In the genomic region with DNA sequence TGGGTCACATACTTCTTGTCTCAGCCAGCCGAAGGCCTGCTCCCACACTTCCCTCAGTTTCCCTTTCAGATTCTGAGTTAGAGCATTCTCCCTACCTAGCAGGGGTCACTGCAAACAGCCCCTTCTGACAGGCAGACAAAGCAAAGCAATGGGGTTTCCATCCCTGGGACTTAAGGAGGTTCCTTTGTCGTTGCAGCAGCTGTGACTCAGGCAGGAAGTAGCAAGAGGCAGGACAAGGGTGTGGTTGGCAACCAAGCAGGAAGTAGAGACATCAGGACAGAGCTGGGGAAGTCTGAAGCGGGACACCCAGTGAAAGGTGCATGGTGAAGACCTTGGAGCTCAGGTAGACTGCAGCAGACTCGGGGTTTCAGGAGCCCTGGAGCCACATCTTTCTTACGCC, we compare ENCODE assay signal across 8 mouse cellular contexts. TPM values are rescaled to one million over a fixed set of nuclear protein-coding genes. Genes with fewer than 3 reads are reported as not detected.
DNase-seq lines count a peak whose midpoint lies in the region; ATAC-seq and TF ChIP-seq lines count a peak whose summit lies in the region.

No protein-coding gene starts in this region.

- ATAC-seq in heart, embryonic 15.5 days (replicated peaks; ENCODE audit: insufficient number of reproducible peaks, insufficient read depth, low FRiP score, low read depth), result no peak
- ATAC-seq in limb, embryonic 12.5 days (ENCODE audit: insufficient number of reproducible peaks, insufficient read depth, low FRiP score, low TSS enrichment, low read depth), result no peak
- ATAC-seq in neural tube, embryonic 14.5 days (ENCODE audit: low read depth), result no peak
- no peak for ATAC-seq in erythroid progenitor cell, adult 5-6 weeks (replicated peaks; ENCODE audit: low FRiP score, poor library complexity, severe bottlenecking)

- no peaks in the 10 kb centered on the region for H3K27me3 ChIP-seq in E14TG2a.4 (ENCODE audit: insufficient read depth, low read length)
- H3K27me3 ChIP-seq in heart, embryonic 15.5 days, result no peaks in the 10 kb centered on the region
- H3K27me3 ChIP-seq in limb, embryonic 12.5 days, result no peaks in the 10 kb centered on the region
- H3K27me3 ChIP-seq in neural tube, embryonic 14.5 days (ENCODE audit: control insufficient read depth, insufficient read depth, low read length), result no peaks in the 10 kb centered on the region

- peak overlapping the region; percentile 89 for H3K27ac ChIP-seq in heart, embryonic 15.5 days
- peak overlapping the region; percentile 53; the same call in 1 of the 2 replicates for H3K27ac ChIP-seq in limb, embryonic 12.5 days
- H3K27ac ChIP-seq in neural tube, embryonic 14.5 days (ENCODE audit: low read depth, low read length), result peak overlapping the region; percentile 39

- H3K9me3 ChIP-seq in E14TG2a.4 (ENCODE audit: low read length), result no peaks in the 10 kb centered on the region
- no peaks in the 10 kb centered on the region for H3K9me3 ChIP-seq in heart, embryonic 15.5 days (replicated peaks)
- no peaks in the 10 kb centered on the region for H3K9me3 ChIP-seq in limb, embryonic 12.5 days
- H3K9me3 ChIP-seq in neural tube, embryonic 14.5 days (ENCODE audit: control insufficient read depth, low read length), result no peaks in the 10 kb centered on the region

- peaks cover 77% of the 10 kb centered on the region for H3K4me1 ChIP-seq in E14TG2a.4 (replicated peaks; ENCODE audit: low read depth, low read length)
- H3K4me1 ChIP-seq in heart, embryonic 15.5 days (replicated peaks), result peaks cover 89% of the 10 kb centered on the region
- peaks cover 39% of the 10 kb centered on the region for H3K4me1 ChIP-seq in limb, embryonic 12.5 days (replicated peaks)
- H3K4me1 ChIP-seq in neural tube, embryonic 14.5 days (ENCODE audit: control insufficient read depth, insufficient read depth, low read length), result peaks cover 40% of the 10 kb centered on the region

- H3K36me3 ChIP-seq in E14TG2a.4 (ENCODE audit: insufficient read depth, low read length), result peaks cover 30% of the 10 kb centered on the region
- peaks cover 28% of the 10 kb centered on the region for H3K36me3 ChIP-seq in heart, embryonic 15.5 days
- H3K36me3 ChIP-seq in limb, embryonic 12.5 days, result peaks cover 77% of the 10 kb centered on the region
- peaks cover 5% of the 10 kb centered on the region; the same call in 1 of the 2 replicates for H3K36me3 ChIP-seq in neural tube, embryonic 14.5 days (ENCODE audit: control insufficient read depth, insufficient read depth, low read length)

- 0 out of 2 replicates have a peak overlapping the region, but pooled peaks have one; percentile 27 for H3K9ac ChIP-seq in heart, embryonic 15.5 days
- no peak overlapping the region for H3K9ac ChIP-seq in limb, embryonic 12.5 days (replicated peaks)
- H3K9ac ChIP-seq in neural tube, embryonic 14.5 days (replicated peaks; ENCODE audit: low read depth, low read length), result no peak overlapping the region

- no peak for TF ChIP-seq CTCF in E14TG2a.4 (conservative IDR thresholded peaks at IDR 0.05; ENCODE audit: low read length)

- H3K4me2 ChIP-seq in heart, embryonic 15.5 days, result peak overlapping the region; percentile 12; the same call in 1 of the 2 replicates
- no peak overlapping the region for H3K4me2 ChIP-seq in limb, embryonic 12.5 days
- no peak overlapping the region for H3K4me2 ChIP-seq in neural tube, embryonic 14.5 days (ENCODE audit: low read depth, low read length)

- peak overlapping the region; percentile 62 for H3K4me3 ChIP-seq in E14TG2a.4 (replicated peaks; ENCODE audit: low read length)
- no peak overlapping the region for H3K4me3 ChIP-seq in heart, embryonic 15.5 days
- no peak overlapping the region for H3K4me3 ChIP-seq in limb, embryonic 12.5 days (replicated peaks)
- H3K4me3 ChIP-seq in neural tube, embryonic 14.5 days (ENCODE audit: low read depth, low read length), result no peak overlapping the region

- WGBS in heart, embryonic 15.5 days, result 63% methylated on average over 5 of the region's 5 CpGs
- WGBS in limb, embryonic 12.5 days, result 81% methylated on average over 5 of the region's 5 CpGs
- WGBS in neural tube, embryonic 14.5 days, result 73% methylated on average over 5 of the region's 5 CpGs

- DNase-seq in 416B (ENCODE audit: low read depth), result peak; percentile 90
- DNase-seq in adrenal gland, postnatal 14 days, result no peak
- no peak for DNase-seq in right cerebral cortex, postnatal 36 days (ENCODE audit: low spot score in 2 of 2)

RNA-seq across cellular contexts. Expression of a gene that starts 10.6 kb away (rescaled TPM):
- 367 and 431 TPM in 2 replicates for polyA plus RNA-seq in heart, embryonic 15.5 days (2015; fragmentation: Nextera tagmentation; extraction: Ambion mirVana)
- polyA plus RNA-seq in limb, embryonic 12.5 days (2016; fragmentation: Nextera tagmentation; extraction: Ambion mirVana), result 400 and 416 TPM in 2 replicates
- 234 and 258 TPM in 2 replicates for polyA plus RNA-seq in neural tube, embryonic 14.5 days (2014; fragmentation: Nextera tagmentation; extraction: Ambion mirVana)
- 249 and 284 TPM in 2 replicates for total RNA-seq in adrenal gland, postnatal 14 days (2021)
- 382 and 420 TPM in 2 replicates for total RNA-seq in erythroid progenitor cell, adult 5-6 weeks (2015; ENCODE audit: low replicate concordance)
- total RNA-seq in erythroid progenitor cell, adult 5-6 weeks (2017; ENCODE audit: low replicate concordance), result 334 and 357 TPM in 2 replicates

RNA-seq across cellular contexts. Expression of a gene that starts 15.5 kb away (rescaled TPM):
- polyA plus RNA-seq in heart, embryonic 15.5 days (2015; fragmentation: Nextera tagmentation; extraction: Ambion mirVana), result 9.7 and 10.7 TPM in 2 replicates
- 8.1 and 9.1 TPM in 2 replicates for polyA plus RNA-seq in limb, embryonic 12.5 days (2016; fragmentation: Nextera tagmentation; extraction: Ambion mirVana)
- 2.8 and 5.3 TPM in 2 replicates for polyA plus RNA-seq in neural tube, embryonic 14.5 days (2014; fragmentation: Nextera tagmentation; extraction: Ambion mirVana)
- total RNA-seq in adrenal gland, postnatal 14 days (2021), result 8.3 and 8.7 TPM in 2 replicates
- total RNA-seq in erythroid progenitor cell, adult 5-6 weeks (2015; ENCODE audit: low replicate concordance), result not detected in 2 replicates
- total RNA-seq in erythroid progenitor cell, adult 5-6 weeks (2017; ENCODE audit: low replicate concordance), result not detected in 2 replicates

RNA-seq across cellular contexts. Expression of a gene that starts 37.1 kb away (rescaled TPM):
- polyA plus RNA-seq in heart, embryonic 15.5 days (2015; fragmentation: Nextera tagmentation; extraction: Ambion mirVana), result 31.7 and 45.7 TPM in 2 replicates
- 38.5 and 40.2 TPM in 2 replicates for polyA plus RNA-seq in limb, embryonic 12.5 days (2016; fragmentation: Nextera tagmentation; extraction: Ambion mirVana)
- polyA plus RNA-seq in neural tube, embryonic 14.5 days (2014; fragmentation: Nextera tagmentation; extraction: Ambion mirVana), result 15.0 and 17.8 TPM in 2 replicates
- total RNA-seq in adrenal gland, postnatal 14 days (2021), result 42.1 and 43.1 TPM in 2 replicates
- 206 and 249 TPM in 2 replicates for total RNA-seq in erythroid progenitor cell, adult 5-6 weeks (2015; ENCODE audit: low replicate concordance)
- total RNA-seq in erythroid progenitor cell, adult 5-6 weeks (2017; ENCODE audit: low replicate concordance), result 122 and 166 TPM in 2 replicates

RNA-seq across cellular contexts. Expression of a gene that starts 43.9 kb away (rescaled TPM):
- polyA plus RNA-seq in heart, embryonic 15.5 days (2015; fragmentation: Nextera tagmentation; extraction: Ambion mirVana), result 0.68 and 0.82 TPM in 2 replicates
- polyA plus RNA-seq in limb, embryonic 12.5 days (2016; fragmentation: Nextera tagmentation; extraction: Ambion mirVana), result 1.3 and 1.4 TPM in 2 replicates
- 1.5 and 2.1 TPM in 2 replicates for polyA plus RNA-seq in neural tube, embryonic 14.5 days (2014; fragmentation: Nextera tagmentation; extraction: Ambion mirVana)
- 1.4 and 1.6 TPM in 2 replicates for total RNA-seq in adrenal gland, postnatal 14 days (2021)
- total RNA-seq in erythroid progenitor cell, adult 5-6 weeks (2015; ENCODE audit: low replicate concordance), result 4.2 and 8.6 TPM in 2 replicates
- total RNA-seq in erythroid progenitor cell, adult 5-6 weeks (2017; ENCODE audit: low replicate concordance), result 0.64 TPM in 1 of 2 replicates, not detected in the other

RNA-seq across cellular contexts. Expression of a gene that starts 44.8 kb away (rescaled TPM):
- polyA plus RNA-seq in heart, embryonic 15.5 days (2015; fragmentation: Nextera tagmentation; extraction: Ambion mirVana), result 2.5 and 3.6 TPM in 2 replicates
- 3.5 and 5.0 TPM in 2 replicates for polyA plus RNA-seq in limb, embryonic 12.5 days (2016; fragmentation: Nextera tagmentation; extraction: Ambion mirVana)
- 31.3 and 36.6 TPM in 2 replicates for polyA plus RNA-seq in neural tube, embryonic 14.5 days (2014; fragmentation: Nextera tagmentation; extraction: Ambion mirVana)
- 4.9 and 85.2 TPM in 2 replicates for total RNA-seq in adrenal gland, postnatal 14 days (2021)
- total RNA-seq in erythroid progenitor cell, adult 5-6 weeks (2015; ENCODE audit: low replicate concordance), result not detected in 2 replicates
- total RNA-seq in erythroid progenitor cell, adult 5-6 weeks (2017; ENCODE audit: low replicate concordance), result not detected in 2 replicates

Comparison
In these comparisons a context has a peak if more than half of its experiments do, and no peak if none do; other contexts are left out.
1. H3K27ac ChIP-seq: peak in every context shown above with its lines; median percentile 89 in heart, embryonic 15.5 days; 53 in limb, embryonic 12.5 days; 39 in neural tube, embryonic 14.5 days.